Mouse (Mus musculus) forebrain, embryonic 11.5 days (tissue): Measurements from ENCODE around the gene Cdkal1. TPM values are rescaled to one million over a fixed set of nuclear protein-coding genes. Genes with fewer than 3 reads are reported as not detected.

Experiments used
- ATAC-seq: fragments of 200-750 bp; cut with Nextera tagmentation; replicated peaks from 2 replicates; pipeline ENCODE4 v1.8.0; 2017; ENCODE audit warnings: moderate TSS enrichment; ENCODE audit not compliant: low FRiP score
- DNase-seq: peaks from one replicate; pipeline ENCODE4 v3.0.0-alpha.2; 2017; ENCODE audit warnings: low spot score
- H3K27ac ChIP-seq: fragments of 300-500 bp; sonication (generic); 2 replicates; pipeline ENCODE4 v1.5.1; 2014; ENCODE audit warnings: low read depth, low read length
- H3K27me3 ChIP-seq: fragments of 300-500 bp; sonication (generic); 2 replicates; pipeline ENCODE4 v1.6.1; 2014; ENCODE audit warnings: mild to moderate bottlenecking, low read length, mixed read lengths; ENCODE audit not compliant: control insufficient read depth, insufficient read depth
- H3K36me3 ChIP-seq: fragments of 300-500 bp; sonication (generic); 2 replicates; pipeline ENCODE4 v1.6.1; 2014; ENCODE audit warnings: mild to moderate bottlenecking, low read length, moderate library complexity, mixed read lengths; ENCODE audit not compliant: control insufficient read depth, insufficient read depth
- H3K4me1 ChIP-seq: fragments of 300-500 bp; sonication (generic); replicated peaks from 2 replicates; pipeline ENCODE4 v1.6.1; 2014; ENCODE audit warnings: low read length, mixed read lengths; ENCODE audit not compliant: control insufficient read depth, insufficient read depth
- H3K4me2 ChIP-seq: fragments of 300-500 bp; sonication (generic); 2 replicates; pipeline ENCODE4 v1.6.1; 2014; ENCODE audit warnings: low read depth, mild to moderate bottlenecking, low read length, moderate library complexity, mixed read lengths; ENCODE audit not compliant: severe bottlenecking
- H3K4me3 ChIP-seq: fragments of 300-500 bp; sonication (generic); 2 replicates; pipeline ENCODE4 v1.5.1; 2014; ENCODE audit warnings: low read depth, low read length
- H3K9ac ChIP-seq: fragments of 300-500 bp; sonication (generic); 2 replicates; pipeline ENCODE4 v1.6.1; 2014; ENCODE audit warnings: low read length
- H3K9me3 ChIP-seq: fragments of 300-500 bp; sonication (generic); 2 replicates; pipeline ENCODE4 v1.6.1; 2016; ENCODE audit warnings: low read length, mixed read lengths; ENCODE audit not compliant: control insufficient read depth
- WGBS: fragments of 180-500 bp; shearing (Covaris S2); extraction: QIAGEN DNeasy Blood & Tissue Kit; methylation state at CpG from one replicate; pipeline ENCODE4 v1.1.7; 2014; 5-methylcytosine and 5-hydroxymethylcytosine counted together
- polyA plus RNA-seq: library from polyadenylated mRNA; unstranded; fragments of >200 nt; fragmentation: Nextera tagmentation; extraction: Ambion mirVana; gene quantifications from 2 replicates; pipeline ENCODE4 v1.2.1, GENCODE M21; 2014

The Cdkal1 gene
- polyA plus RNA-seq, 1 experiment from 2014 or later = 38.9 TPM

DNA sequence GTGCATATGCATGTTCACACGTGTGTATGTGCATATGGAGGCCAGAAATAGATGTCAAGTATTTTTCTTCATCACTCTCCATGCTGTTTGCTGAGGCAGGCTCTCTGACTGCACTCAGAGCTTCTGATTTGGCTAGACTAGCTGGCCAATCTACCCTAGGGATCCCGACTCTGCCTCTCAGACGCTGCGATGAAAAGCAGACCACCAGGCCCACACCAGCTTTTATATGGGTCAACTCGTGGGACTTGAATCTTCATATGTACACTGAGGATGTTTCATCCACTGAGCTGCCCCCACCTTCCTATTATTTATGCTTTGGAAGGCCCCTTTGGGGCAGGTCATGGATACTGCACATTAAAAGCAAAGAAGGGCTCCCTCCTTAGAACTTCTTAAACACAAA is 652.0 kb downstream of the Cdkal1 start:
- Histone ChIP-seq H3K9me3 (no peaks in the 10 kb centered on the region), H3K27ac (no peak overlapping the region), H3K27me3 (no peaks in the 10 kb centered on the region), H3K9ac (no peak overlapping the region), H3K4me1 (no peaks in the 10 kb centered on the region), H3K4me3 (no peak overlapping the region), H3K4me2 (no peak overlapping the region), H3K36me3 (no peaks in the 10 kb centered on the region)
- ATAC-seq = no peak
- peak; percentile 30 for DNase-seq
- 90% methylated on average over 5 of the region's 5 CpGs for WGBS

DNA sequence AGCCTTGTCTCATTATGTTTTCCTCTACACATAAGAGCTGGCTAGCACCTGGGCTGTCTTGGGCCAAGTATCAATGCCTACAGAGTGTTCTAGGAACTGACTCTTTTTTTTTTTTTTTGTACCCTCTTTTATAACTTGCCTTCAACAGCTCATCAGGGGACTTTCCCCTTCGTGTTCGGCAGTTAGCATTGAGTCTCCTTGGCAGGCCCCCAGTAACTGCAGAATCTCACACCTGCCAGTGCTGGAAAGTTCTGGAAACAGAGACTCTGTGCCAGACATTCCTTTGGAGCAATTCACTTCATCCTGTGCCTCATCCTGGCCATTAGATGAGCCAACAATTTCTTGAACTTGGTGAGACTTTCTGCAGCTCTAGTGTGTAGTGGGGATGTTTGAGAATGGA is 652.9 kb downstream of the Cdkal1 start:
- Histone ChIP-seq H3K27ac (no peak overlapping the region), H3K36me3 (no peaks in the 10 kb centered on the region), H3K4me3 (no peak overlapping the region), H3K4me1 (no peaks in the 10 kb centered on the region), H3K27me3 (no peaks in the 10 kb centered on the region), H3K9me3 (no peaks in the 10 kb centered on the region), H3K4me2 (no peak overlapping the region), H3K9ac (no peak overlapping the region)
- ATAC-seq = no peak
- 60% methylated on average over 2 of the region's 2 CpGs for whole genome bisulfite sequencing
- peak; percentile 10 for DNase-seq

DNA sequence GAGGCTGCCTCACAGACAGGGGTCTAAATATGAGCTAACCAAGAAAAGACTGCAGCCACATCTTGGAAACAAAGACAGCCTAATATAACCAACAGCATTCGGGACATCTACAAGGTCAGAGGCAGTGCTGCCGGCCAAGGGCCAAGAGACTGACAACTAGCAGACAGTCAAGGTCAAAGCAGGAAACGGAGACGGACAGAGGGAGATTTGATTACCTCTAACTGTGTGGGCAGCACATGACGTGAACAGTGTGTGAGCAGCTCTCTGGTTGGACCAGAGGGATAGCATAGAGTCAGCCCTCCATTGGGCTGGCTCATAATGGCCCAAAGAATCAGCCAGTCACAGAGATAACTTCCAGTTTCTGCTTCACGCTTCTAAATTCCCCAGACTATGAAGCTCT is 655.8 kb downstream of the Cdkal1 start:
- H3K27ac ChIP-seq = no peak overlapping the region
- no peak overlapping the region for H3K4me3 ChIP-seq
- peaks cover 9% of the 10 kb centered on the region for H3K4me1 ChIP-seq
- H3K27me3 ChIP-seq = no peaks in the 10 kb centered on the region
- H3K36me3 ChIP-seq = no peaks in the 10 kb centered on the region
- ATAC-seq (no peak), DNase-seq (peak; percentile 45)
- H3K4me2 ChIP-seq = no peak overlapping the region
- H3K9ac ChIP-seq = no peak overlapping the region
- WGBS = 63% methylated on average over 6 of the region's 6 CpGs
- H3K9me3 ChIP-seq = no peaks in the 10 kb centered on the region

- H3K4me1 ChIP-seq = peaks cover 9% of the 10 kb centered on the region
- H3K36me3 ChIP-seq = no peaks in the 10 kb centered on the region
- 39% methylated on average over 9 of the region's 9 CpGs for WGBS
- no peak overlapping the region for H3K4me3 ChIP-seq
- H3K27ac ChIP-seq = peak overlapping the region; percentile 58
- H3K27me3 ChIP-seq = no peaks in the 10 kb centered on the region
- no peaks in the 10 kb centered on the region for H3K9me3 ChIP-seq
- ATAC-seq (peak; percentile 58), DNase-seq (no peak)
- no peak overlapping the region for H3K4me2 ChIP-seq
- H3K9ac ChIP-seq = no peak overlapping the region
Measured at GRCm38 (mm10) chr13:29196798-29197498, 658.5 kb downstream of the Cdkal1 start.

GRCm38 (mm10) chr13:29195722-29196121 is 659.8 kb downstream of the Cdkal1 start:
- Histone ChIP-seq H3K9ac (no peak overlapping the region), H3K4me3 (no peak overlapping the region), H3K9me3 (no peaks in the 10 kb centered on the region), H3K27me3 (no peaks in the 10 kb centered on the region), H3K27ac (peak overlapping the region; percentile 31; the same call in 1 of the 2 replicates), H3K4me1 (peaks cover 9% of the 10 kb centered on the region), H3K36me3 (no peaks in the 10 kb centered on the region), H3K4me2 (no peak overlapping the region)
- peak; percentile 59 for DNase-seq
- ATAC-seq = peak; percentile 88
- WGBS = 36% methylated on average over 4 of the region's 4 CpGs

DNA sequence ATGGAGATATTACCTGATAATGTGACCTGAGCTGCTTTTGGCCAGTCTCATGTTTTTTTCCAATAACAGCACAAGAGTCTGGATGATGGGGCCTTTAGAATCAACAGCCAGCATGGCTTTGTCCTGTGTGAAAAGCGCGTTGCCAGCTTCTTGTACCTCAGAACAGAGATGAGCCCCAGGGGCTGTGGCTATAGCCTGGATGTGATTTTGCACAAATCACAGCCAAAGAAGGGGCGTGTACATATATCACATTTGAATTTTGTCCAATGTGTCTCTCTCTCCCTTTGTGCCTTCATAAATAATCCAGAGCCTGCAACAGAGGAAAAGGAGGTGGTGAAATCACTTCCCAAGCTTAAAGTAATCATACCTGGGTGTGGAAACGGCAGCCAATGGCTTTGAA is 660.5 kb downstream of the Cdkal1 start:
- Histone ChIP-seq H3K36me3 (no peaks in the 10 kb centered on the region), H3K27ac (peak overlapping the region; percentile 31; the same call in 1 of the 2 replicates), H3K9me3 (no peaks in the 10 kb centered on the region), H3K27me3 (no peaks in the 10 kb centered on the region), H3K9ac (no peak overlapping the region), H3K4me1 (peaks cover 9% of the 10 kb centered on the region), H3K4me3 (no peak overlapping the region), H3K4me2 (no peak overlapping the region)
- no peak for DNase-seq
- ATAC-seq = no peak
- 65% methylated on average over 4 of the region's 4 CpGs for WGBS

GRCm38 (mm10) chr13:29192697-29193096 is 662.8 kb downstream of the Cdkal1 start:
- no peaks in the 10 kb centered on the region for H3K27me3 ChIP-seq
- no peak for ATAC-seq
- no peaks in the 10 kb centered on the region for H3K36me3 ChIP-seq
- H3K4me3 ChIP-seq = no peak overlapping the region
- no peak overlapping the region for H3K9ac ChIP-seq
- no peak overlapping the region for H3K27ac ChIP-seq
- H3K4me2 ChIP-seq = no peak overlapping the region
- WGBS = 90% methylated on average over 3 of the region's 3 CpGs
- no peak for DNase-seq
- H3K9me3 ChIP-seq = no peaks in the 10 kb centered on the region
- H3K4me1 ChIP-seq = peaks cover 9% of the 10 kb centered on the region

GRCm38 (mm10) chr13:29190548-29190947 is 664.9 kb downstream of the Cdkal1 start:
- H3K9ac ChIP-seq = no peak overlapping the region
- no peaks in the 10 kb centered on the region for H3K27me3 ChIP-seq
- H3K4me3 ChIP-seq = no peak overlapping the region
- no peak for ATAC-seq
- WGBS = 82% methylated on average over 7 of the region's 7 CpGs
- no peak overlapping the region for H3K27ac ChIP-seq
- no peaks in the 10 kb centered on the region for H3K9me3 ChIP-seq
- peaks cover 3% of the 10 kb centered on the region for H3K4me1 ChIP-seq
- no peaks in the 10 kb centered on the region for H3K36me3 ChIP-seq
- no peak overlapping the region for H3K4me2 ChIP-seq
- DNase-seq = no peak

- DNase-seq (no peak), ATAC-seq (no peak)
- H3K27me3 ChIP-seq = no peaks in the 10 kb centered on the region
- WGBS = 94% methylated on average over 5 of the region's 5 CpGs
- no peaks in the 10 kb centered on the region for H3K4me1 ChIP-seq
- H3K9me3 ChIP-seq = no peaks in the 10 kb centered on the region
- H3K9ac ChIP-seq = no peak overlapping the region
- H3K4me2 ChIP-seq = no peak overlapping the region
- H3K27ac ChIP-seq = no peak overlapping the region
- no peak overlapping the region for H3K4me3 ChIP-seq
- no peaks in the 10 kb centered on the region for H3K36me3 ChIP-seq
Measured at GRCm38 (mm10) chr13:29186748-29187147, 668.7 kb downstream of the Cdkal1 start.
